Mouse (Mus musculus): Measurements from ENCODE around the gene Ccdc117.
"Not testable (repeated sequence)": the region's sequence is repeated elsewhere in the genome, so short reads cannot be mapped to it uniquely, and the experiment has no call there.

The Ccdc117 gene

DNA sequence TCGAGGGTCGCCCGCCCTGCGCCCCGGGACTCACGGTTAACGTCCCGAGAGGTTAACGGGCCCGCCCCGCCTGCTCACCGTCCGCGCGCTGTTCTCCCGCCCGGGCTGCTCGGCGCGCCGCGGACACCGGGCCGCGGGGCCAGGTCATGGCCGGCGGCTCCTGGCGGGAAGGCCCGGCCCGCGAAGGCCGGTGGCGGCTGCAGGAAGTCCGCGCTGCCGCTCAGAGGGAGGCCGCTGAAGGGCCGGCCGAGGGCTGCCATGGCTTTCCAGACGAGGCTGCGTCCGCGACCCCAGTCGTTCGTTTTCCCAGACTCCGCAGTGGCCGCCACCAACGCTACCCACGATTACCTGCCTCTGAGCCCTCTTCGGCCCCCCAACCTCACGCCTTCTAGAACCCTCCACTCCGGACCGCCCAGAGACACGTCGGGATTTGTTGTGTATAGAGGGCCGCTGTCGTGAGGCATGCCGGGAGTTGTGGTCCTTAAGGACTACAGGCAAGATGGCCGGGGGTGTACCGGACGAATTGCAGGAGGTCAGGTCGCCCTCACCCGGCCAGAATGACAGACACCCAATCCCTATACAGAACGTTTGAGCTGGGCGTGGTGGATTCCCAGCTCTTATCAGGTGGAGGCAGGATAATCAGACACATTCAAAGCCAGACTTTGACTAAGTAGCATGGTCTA lies at the start of gene Ccdc117:
Gene Ccdc117, minus strand, starts transcription at position 389 of the 683 bp plus-strand sequence.
- DNase-seq (ENCODE audit: low read depth), result peak; percentile 84

DNA sequence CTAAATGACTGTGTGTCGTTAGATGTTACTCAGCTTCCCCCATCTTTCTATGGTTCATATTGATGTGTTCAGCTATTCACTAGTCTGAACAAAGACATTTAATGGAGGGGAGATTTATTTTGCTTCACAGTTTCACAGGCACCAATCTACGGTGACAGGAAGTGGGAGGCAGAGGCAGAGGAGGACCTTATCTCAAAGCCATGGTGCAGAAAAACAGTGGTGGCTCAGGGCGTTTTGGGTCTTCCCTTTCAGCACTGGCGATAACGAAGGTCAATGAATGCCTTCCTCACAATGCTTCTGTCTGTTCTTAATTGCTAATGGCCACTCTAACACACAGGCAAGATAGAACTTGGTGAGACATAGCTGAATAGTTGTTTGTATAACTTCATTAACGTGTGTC lies 33.1 kb upstream of the Ccdc117 start:
- no peak for DNase-seq (ENCODE audit: low read depth)

- DNase-seq (ENCODE audit: low read depth), result no peak
Observed at GRCm38 (mm10) chr11:5573821-5574220, 31.8 kb upstream of the Ccdc117 start.

DNA sequence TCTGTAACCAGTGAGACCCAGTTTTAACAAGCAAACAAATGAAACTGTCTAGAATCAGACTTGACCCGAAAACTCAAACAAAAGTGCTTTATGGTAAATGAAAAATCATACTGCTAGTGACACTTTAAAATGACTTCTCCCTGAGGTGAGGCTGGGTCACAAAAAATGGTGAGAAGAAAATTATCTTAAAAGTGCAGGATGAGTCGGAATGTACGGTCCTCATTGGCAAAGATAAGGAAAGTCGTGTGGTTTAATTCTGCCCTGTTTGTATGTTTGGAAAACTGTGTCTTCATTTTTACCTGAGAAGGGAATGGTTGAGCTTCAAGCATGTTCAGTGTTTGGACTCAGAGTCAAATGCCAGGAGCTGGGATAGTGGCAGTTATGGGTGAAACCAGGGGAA lies 29.9 kb upstream of the Ccdc117 start:
- no peak for DNase-seq (ENCODE audit: low read depth)

- no peak for DNase-seq (ENCODE audit: low read depth)
Observed at GRCm38 (mm10) chr11:5569474-5569873, 27.5 kb upstream of the Ccdc117 start, which contains the start of gene Ankrd36. Gene Ankrd36, plus strand, starts transcription at chr11:5569684.

- no peak for DNase-seq (ENCODE audit: low read depth)
Observed at GRCm38 (mm10) chr11:5568082-5568481, 26.1 kb upstream of the Ccdc117 start.

- DNase-seq (ENCODE audit: low read depth), result no peak
Observed at GRCm38 (mm10) chr11:5567654-5568053, 25.7 kb upstream of the Ccdc117 start.

DNA sequence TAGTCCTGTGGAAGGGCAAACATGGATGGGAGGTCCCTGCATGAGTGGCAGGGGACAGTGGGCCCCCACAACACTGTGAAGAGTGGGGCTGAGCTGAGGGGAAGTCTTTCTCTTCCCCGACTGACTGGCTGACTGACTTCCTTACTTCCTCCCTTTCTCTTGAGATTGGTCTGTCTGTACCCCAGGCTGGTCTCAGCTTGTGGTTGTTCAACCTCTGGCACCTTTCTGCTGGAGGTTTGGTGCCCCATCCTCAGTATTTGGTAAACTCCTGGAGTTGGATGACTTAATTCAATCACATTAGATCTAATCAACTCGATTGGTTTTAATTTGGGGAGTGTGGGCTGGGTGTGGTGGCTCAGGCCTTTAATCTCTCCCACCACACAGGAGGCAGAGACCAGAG lies 24.5 kb upstream of the Ccdc117 start:
- no peak for DNase-seq (ENCODE audit: low read depth)

DNA sequence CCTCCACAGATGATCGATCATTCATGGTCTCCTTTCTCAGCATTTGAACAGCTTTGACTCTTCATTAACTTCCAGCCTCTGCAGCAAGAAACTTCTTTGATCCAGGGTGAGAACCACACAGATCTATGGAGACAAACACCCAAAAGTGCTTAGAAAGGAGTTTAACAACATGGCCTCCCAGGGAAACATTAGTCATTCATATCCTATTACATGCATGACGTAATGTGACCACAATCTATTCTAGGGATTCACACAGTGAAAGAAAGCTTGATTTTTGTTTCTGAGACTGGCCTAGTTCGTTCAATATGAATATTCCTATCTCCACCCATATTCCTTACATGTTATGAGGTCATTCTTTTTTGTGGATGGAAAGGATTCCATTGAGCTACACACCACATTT lies 23.6 kb upstream of the Ccdc117 start:
- DNase-seq (ENCODE audit: low read depth), result no peak

GRCm38 (mm10) chr11:5563898-5564297 lies 21.9 kb upstream of the Ccdc117 start:
- no peak for DNase-seq (ENCODE audit: low read depth)

GRCm38 (mm10) chr11:5562625-5563268 lies 20.8 kb upstream of the Ccdc117 start:
- no peak for DNase-seq (ENCODE audit: low read depth)

DNA sequence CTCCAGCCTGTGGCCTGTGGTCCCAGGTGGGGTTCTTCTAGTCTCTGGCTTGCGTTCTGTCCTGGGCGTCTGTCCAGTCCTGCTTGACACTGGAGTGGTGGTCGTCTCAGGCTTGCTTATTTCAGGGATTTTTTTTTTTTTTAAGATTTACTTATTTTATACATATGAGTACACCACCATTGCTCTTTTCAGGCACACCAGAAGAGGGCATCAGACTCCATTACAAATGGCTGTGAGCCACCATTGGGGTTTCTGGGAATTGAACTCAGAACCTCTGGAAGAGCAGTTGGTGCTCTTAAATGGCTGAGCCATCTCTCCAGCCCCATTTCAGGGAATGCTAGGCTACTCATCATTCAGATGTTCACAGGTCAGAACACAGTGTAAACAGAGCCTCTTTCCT lies 18.3 kb upstream of the Ccdc117 start:
- no peak for DNase-seq (ENCODE audit: low read depth)

DNA sequence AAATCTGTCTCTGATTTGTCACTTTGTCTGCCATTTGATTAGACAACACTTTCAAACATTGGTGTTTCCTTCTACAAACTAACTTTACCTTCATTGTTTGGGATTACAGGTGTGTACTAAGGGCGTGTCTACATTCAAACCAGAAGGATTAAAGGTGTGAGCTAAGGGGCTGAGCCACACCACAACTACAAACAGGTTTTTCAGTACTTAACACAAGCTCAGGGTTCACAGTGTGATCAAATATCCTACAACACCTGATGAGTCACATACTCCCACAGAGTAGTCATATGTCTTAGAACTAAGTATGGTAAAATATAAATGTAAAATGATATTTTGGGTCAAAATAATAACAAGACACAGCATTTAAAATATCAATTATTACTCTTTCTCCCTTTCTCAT lies 9.9 kb upstream of the Ccdc117 start:
- no peak for DNase-seq (ENCODE audit: low read depth)

GRCm38 (mm10) chr11:5551430-5551829 lies 9.4 kb upstream of the Ccdc117 start:
- DNase-seq (ENCODE audit: low read depth), result no peak

- no peak for DNase-seq (ENCODE audit: low read depth)
Observed at GRCm38 (mm10) chr11:5546693-5547092, 4.7 kb upstream of the Ccdc117 start.

DNA sequence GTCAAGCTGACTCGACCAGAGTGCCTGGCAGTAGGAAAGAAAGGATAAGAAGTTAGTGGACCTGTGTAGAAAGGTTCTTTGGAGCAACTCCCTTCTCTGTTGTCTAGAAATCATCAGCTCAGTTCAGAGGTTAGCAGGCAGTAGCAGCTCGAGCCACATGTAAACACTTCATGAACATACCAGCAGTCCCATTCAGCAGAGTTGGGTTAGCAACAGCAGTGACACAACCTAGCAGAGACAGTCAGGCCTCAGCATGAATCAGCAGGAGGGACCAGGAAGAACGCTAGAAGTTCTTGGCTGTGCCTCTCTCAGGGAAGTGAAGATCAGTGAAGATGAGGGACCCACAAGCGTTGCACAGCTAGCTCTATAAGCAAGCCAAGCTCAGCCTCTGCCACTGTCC lies 3.5 kb upstream of the Ccdc117 start:
- DNase-seq (ENCODE audit: low read depth), result no peak

GRCm38 (mm10) chr11:5544709-5545108 lies 2.7 kb upstream of the Ccdc117 start:
- not testable (repeated sequence) for DNase-seq (ENCODE audit: low read depth)

DNA sequence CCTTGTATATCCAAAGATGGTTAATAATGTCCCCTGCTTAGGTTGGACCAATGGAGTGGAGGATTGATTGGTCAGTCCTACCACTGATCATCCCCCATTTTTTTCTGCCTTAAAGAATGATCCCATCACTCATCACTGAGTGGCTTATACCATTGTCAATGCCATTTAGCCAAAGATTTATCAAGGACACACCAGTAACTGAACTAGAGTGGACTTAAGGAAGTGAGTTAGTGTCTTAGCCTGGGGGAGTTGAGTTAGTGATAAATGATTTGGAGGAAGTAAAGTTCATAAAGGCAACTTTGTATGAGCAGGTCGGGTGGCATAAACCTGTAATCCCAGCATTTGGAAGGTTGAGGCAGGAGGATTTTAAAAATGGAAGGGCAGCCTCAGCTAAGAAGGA lies 1.3 kb upstream of the Ccdc117 start:
- DNase-seq (ENCODE audit: low read depth), result no peak

- DNase-seq (ENCODE audit: low read depth), result no peak
Observed at GRCm38 (mm10) chr11:5542482-5543185, 647 bp upstream of the Ccdc117 start.

DNA sequence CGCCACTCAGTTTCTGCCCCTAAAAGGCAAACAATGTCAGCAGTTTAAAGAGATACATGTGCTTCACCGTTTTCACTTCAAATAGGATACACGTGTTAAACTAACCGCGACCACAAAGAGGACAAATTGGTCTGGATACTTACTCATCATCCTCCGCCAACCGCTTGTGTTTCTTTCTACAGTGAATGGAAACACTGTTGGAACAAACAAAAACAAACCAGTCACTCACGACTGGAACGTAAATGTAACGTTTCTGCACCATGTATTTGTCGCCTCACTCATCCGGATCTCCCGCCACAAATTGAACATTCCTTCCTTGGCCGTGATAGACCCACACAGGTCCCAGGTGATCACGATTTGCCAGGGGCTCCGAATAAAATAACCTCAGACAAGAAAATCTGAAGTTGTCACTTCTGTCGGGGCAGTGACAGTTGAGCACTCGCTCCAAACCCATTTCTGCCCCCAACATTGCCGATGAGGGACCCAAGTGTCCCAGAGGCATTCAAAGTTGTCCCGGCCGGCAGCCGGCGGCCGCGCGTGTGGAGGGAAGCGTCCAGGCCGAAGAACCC lies 673 bp downstream of the Ccdc117 start:
- peak; percentile 50 for DNase-seq (ENCODE audit: low read depth)

GRCm38 (mm10) chr11:5540331-5540730 lies 1.7 kb downstream of the Ccdc117 start:
- no peak for DNase-seq (ENCODE audit: low read depth)

DNA sequence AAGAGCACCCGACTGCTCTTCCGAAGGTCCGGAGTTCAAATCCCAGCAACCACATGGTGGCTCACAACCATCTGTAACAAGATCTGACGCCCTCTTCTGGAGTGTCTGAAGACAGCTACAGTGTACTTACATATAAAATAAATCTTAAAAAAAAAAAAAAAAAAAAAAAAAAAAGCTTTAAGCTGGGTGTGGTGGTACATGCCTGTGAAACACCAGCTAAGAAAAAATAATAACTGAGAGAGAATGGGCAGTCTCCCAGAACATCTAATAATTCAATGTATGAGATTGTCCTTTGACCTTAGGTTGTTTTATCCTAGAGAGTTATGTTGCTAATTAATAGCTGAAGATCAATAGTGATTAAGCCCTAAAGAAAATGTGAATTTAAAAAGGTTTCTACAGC lies 4.5 kb downstream of the Ccdc117 start:
- not testable (repeated sequence) for DNase-seq (ENCODE audit: low read depth)

DNA sequence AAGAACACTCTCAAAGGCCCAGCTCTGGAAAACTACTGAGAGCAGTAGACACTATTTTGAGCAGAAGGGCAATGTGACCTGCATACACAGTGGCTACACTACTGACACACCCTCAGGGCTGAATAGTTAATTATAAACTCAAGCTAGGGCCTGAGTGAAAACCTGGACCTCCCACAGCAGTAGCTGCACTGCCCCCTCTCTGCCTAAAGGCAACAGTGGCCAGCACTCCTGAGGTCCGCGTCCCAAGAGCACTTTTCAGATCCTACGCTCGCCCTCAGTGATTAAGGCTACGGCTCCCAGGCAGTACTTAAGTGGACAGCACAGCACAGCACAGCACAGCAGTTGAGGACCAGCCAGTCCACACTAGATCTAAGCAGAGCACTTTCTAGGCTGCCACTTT lies 8.9 kb downstream of the Ccdc117 start:
- DNase-seq (ENCODE audit: low read depth), result no peak

Measured in c-Kit-positive CD71-negative TER-119-negative erythroid progenitor cells, embryonic 14.5 days (primary cell).